Mouse (Mus musculus) liver, embryonic 14.5 days (tissue): ENCODE data around the gene Sipa1l3.

Experiments used
- CTCF ChIP-seq: IDR thresholded peaks from 2 replicates; pipeline ENCODE4 v1.5.1; 2016; ENCODE audit warnings: antibody characterized with exemption, low read depth, control low read depth
- EP300 ChIP-seq: IDR thresholded peaks from 2 replicates; pipeline ENCODE4 v1.6.1; 2016; ENCODE audit warnings: antibody characterized with exemption, low read depth

DNA sequence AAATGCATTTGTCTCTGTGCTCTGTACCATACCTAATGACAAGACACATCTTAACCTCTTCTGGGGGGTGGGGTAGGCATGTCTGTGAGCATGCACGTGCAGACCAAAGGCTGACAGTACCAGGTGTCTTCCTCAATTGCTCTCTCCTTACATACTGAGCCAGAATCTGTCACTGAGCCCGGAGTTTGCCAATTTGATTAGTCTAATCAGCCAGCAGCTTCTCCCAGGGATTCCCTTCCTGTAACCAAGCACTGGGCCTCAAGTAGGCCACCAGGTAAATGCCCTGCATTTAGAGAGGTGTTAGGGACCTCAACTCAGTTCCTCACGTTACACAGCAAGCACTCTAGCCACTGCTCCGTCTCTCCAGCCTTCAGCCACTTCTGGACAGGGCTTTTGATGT, 38.3 kb downstream of the Sipa1l3 start:
- TF ChIP-seq EP300 (no peak), CTCF (no peak)
